Mouse (Mus musculus) heart, postnatal 0 days (tissue): Measurements from ENCODE around the gene Commd9. TPM values are rescaled to one million over a fixed set of nuclear protein-coding genes. Genes with fewer than 3 reads are reported as not detected.

Source experiments
- ATAC-seq: fragments of 200-750 bp; cut with Nextera tagmentation; 2 replicates; pipeline ENCODE4 v1.8.0; 2017; ENCODE audit warnings: low read depth, moderate number of reproducible peaks, moderate library complexity; ENCODE audit not compliant: insufficient read depth
- DNase-seq: peaks from one replicate; pipeline ENCODE4 v3.0.0-alpha.2; 2016; ENCODE audit warnings: low spot score
- H3K27ac ChIP-seq: fragments of 300-500 bp; sonication (generic); 2 replicates; pipeline ENCODE4 v1.5.1; 2014; ENCODE audit warnings: low read depth, mild to moderate bottlenecking
- H3K27me3 ChIP-seq: fragments of 300-500 bp; sonication (generic); 2 replicates; pipeline ENCODE4 v1.6.1; 2014; ENCODE audit warnings: low read length, mixed read lengths; ENCODE audit not compliant: control insufficient read depth, insufficient read depth
- H3K36me3 ChIP-seq: fragments of 300-500 bp; sonication (generic); replicated peaks from 2 replicates; pipeline ENCODE4 v1.6.1; 2014; ENCODE audit warnings: low read length, mixed read lengths; ENCODE audit not compliant: control insufficient read depth, insufficient read depth
- H3K4me1 ChIP-seq: fragments of 300-500 bp; sonication (generic); 2 replicates; pipeline ENCODE4 v1.6.1; 2014; ENCODE audit warnings: antibody characterized with exemption; ENCODE audit not compliant: control insufficient read depth, insufficient read depth
- H3K4me2 ChIP-seq: fragments of 300-500 bp; sonication (generic); 2 replicates; pipeline ENCODE4 v1.6.1; 2014; ENCODE audit warnings: low read depth, mild to moderate bottlenecking, low read length, moderate library complexity
- H3K4me3 ChIP-seq: fragments of 300-500 bp; sonication (generic); 2 replicates; pipeline ENCODE4 v1.5.1; 2014; ENCODE audit warnings: low read depth, low read length
- H3K9ac ChIP-seq: fragments of 300-500 bp; sonication (generic); replicated peaks from 2 replicates; pipeline ENCODE4 v1.6.1; 2014; ENCODE audit warnings: low read depth, low read length, mixed read lengths
- H3K9me3 ChIP-seq: fragments of 300-500 bp; sonication (generic); replicated peaks from 2 replicates; pipeline ENCODE4 v1.6.1; 2016; ENCODE audit warnings: low read length; ENCODE audit not compliant: control insufficient read depth
- CTCF ChIP-seq: IDR thresholded peaks from 2 replicates; pipeline ENCODE4 v1.5.1; 2016; ENCODE audit warnings: antibody characterized with exemption, control low read depth, low read depth
- EP300 ChIP-seq: IDR thresholded peaks from 2 replicates; pipeline ENCODE4 v1.6.1; 2016; ENCODE audit warnings: antibody characterized with exemption, low read depth
- WGBS: fragments of 180-500 bp; shearing (Covaris S2); extraction: QIAGEN DNeasy Blood & Tissue Kit; methylation state at CpG from one replicate; pipeline ENCODE4 v1.1.7; 2014; 5-methylcytosine and 5-hydroxymethylcytosine counted together
- polyA plus RNA-seq: library from polyadenylated mRNA; unstranded; fragments of >200 nt; fragmentation: Nextera tagmentation; extraction: Ambion mirVana; gene quantifications from 2 replicates; pipeline ENCODE4 v1.2.1, GENCODE M21; 2015
- total RNA-seq: library from RNA; depleted of rRNA; stranded (reverse); fragments of >200 nt; gene quantifications from 2 replicates; pipeline ENCODE4 v1.2.3, GENCODE M21; 2014; ENCODE audit warnings: low replicate concordance

Gene Commd9
- total and polyA plus RNA-seq, 2 experiments from 2014 or later = 44.6 to 46.3 TPM

GRCm38 (mm10) chr2:101905534-101906378 is 19.7 kb downstream of the Commd9 start:
- TF ChIP-seq EP300 = no peak
- TF ChIP-seq CTCF = peak; percentile 89
- 25% methylated on average over 21 of the region's 21 CpGs for WGBS
- Histone ChIP-seq H3K9ac (no peak overlapping the region), H3K4me3 (no peak overlapping the region), H3K4me1 (no peaks in the 10 kb centered on the region), H3K27me3 (peaks cover 3% of the 10 kb centered on the region; the same call in 1 of the 2 replicates), H3K9me3 (no peaks in the 10 kb centered on the region), H3K4me2 (peak overlapping the region; percentile 50), H3K36me3 (peaks cover 8% of the 10 kb centered on the region; the same call in 1 of the 2 replicates), H3K27ac (no peak overlapping the region)
- peak; percentile 71 for DNase-seq
- peak; percentile 56 for ATAC-seq

DNA sequence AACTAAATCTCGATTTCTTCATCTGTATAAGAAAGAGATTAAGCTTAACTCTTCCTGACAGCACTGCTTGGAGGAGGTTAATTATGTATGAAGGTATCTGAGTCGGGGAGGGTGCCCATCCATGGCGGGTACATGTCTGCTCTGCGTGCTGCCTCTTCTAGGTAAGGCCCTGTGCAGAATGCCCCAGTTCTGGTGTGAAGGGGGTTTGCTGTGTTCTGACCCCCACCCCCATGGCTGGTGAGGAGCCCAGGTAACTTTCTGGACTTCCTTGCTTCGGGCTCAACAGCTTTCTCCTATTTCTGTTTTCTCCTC is 20.3 kb downstream of the Commd9 start:
- Histone ChIP-seq H3K4me1 (no peaks in the 10 kb centered on the region), H3K9me3 (no peaks in the 10 kb centered on the region), H3K36me3 (peaks cover 4% of the 10 kb centered on the region; the same call in 1 of the 2 replicates), H3K4me2 (peak overlapping the region; percentile 50; the same call in 1 of the 2 replicates), H3K4me3 (no peak overlapping the region), H3K9ac (no peak overlapping the region), H3K27ac (no peak overlapping the region), H3K27me3 (peaks cover 3% of the 10 kb centered on the region; the same call in 1 of the 2 replicates)
- ATAC-seq (no peak), DNase-seq (no peak)
- no peak for TF ChIP-seq EP300
- TF ChIP-seq CTCF = no peak
- 69% methylated on average over 5 of the region's 5 CpGs for WGBS

- WGBS = 67% methylated on average over 10 of the region's 10 CpGs
Measured at GRCm38 (mm10) chr2:101907386-101908022, 21.5 kb downstream of the Commd9 start.

GRCm38 (mm10) chr2:101908773-101909172 is 22.7 kb downstream of the Commd9 start:
- Histone ChIP-seq H3K4me1 (no peaks in the 10 kb centered on the region), H3K27me3 (peaks cover 3% of the 10 kb centered on the region; the same call in 1 of the 2 replicates), H3K9me3 (no peaks in the 10 kb centered on the region), H3K36me3 (no peaks in the 10 kb centered on the region), H3K4me2 (no peak overlapping the region), H3K4me3 (no peak overlapping the region), H3K9ac (no peak overlapping the region), H3K27ac (no peak overlapping the region)
- TF ChIP-seq CTCF (no peak), EP300 (no peak)
- no peak for ATAC-seq
- WGBS = 71% methylated on average over 13 of the region's 13 CpGs
- DNase-seq = no peak

More at GRCm38 (mm10) chr2:101907386-101908022, 21.5 kb downstream of the Commd9 start:
- DNase-seq (no peak), ATAC-seq (no peak)
- no peak overlapping the region for H3K4me2 ChIP-seq
- no peak overlapping the region for H3K27ac ChIP-seq
- no peaks in the 10 kb centered on the region for H3K9me3 ChIP-seq
- TF ChIP-seq CTCF (no peak), EP300 (no peak)
- no peak overlapping the region for H3K4me3 ChIP-seq
- H3K4me1 ChIP-seq = no peaks in the 10 kb centered on the region
- peaks cover 3% of the 10 kb centered on the region; the same call in 1 of the 2 replicates for H3K27me3 ChIP-seq
- H3K9ac ChIP-seq = no peak overlapping the region
- no peaks in the 10 kb centered on the region for H3K36me3 ChIP-seq

DNA sequence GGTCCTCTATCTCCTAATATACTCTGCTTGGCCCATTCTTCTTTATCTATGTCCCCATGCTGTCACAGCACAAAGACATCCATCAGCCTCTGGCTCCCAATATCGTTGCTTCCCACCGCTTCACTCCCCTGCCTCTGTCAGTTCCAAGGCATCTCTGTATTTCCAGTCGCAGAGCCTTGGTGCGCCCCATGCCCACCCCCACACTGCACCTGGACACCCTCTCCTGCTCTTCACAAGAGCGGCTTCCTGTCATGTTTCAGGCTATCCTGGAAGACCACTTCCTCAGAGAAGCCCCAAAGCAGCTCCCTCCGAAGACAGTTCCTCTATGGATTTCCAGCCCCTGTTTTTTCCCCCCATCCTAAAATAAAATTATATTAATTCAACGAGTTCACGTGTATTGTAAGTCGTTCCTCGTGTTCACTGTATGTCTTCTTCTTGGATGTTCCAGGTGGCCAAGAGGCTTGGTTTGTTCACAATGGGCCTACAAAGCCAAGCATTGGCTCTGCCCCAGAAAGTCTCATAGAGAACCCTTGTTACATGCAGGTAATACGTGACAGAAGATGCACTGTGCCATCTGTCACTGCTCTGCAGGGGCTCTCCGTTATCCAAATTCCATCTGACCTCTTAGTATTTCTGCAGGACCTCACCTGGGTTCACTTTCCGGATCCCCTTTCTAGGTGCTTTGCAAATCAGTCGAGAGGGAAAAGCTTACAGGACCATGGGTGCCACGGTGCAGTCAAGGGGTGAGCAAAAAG is 23.5 kb downstream of the Commd9 start:
- ATAC-seq (no peak), DNase-seq (no peak)
- H3K27me3 ChIP-seq = peaks cover 3% of the 10 kb centered on the region; the same call in 1 of the 2 replicates
- H3K4me1 ChIP-seq = no peaks in the 10 kb centered on the region
- TF ChIP-seq CTCF (no peak), EP300 (no peak)
- no peak overlapping the region for H3K9ac ChIP-seq
- no peaks in the 10 kb centered on the region for H3K9me3 ChIP-seq
- 90% methylated on average over 15 of the region's 15 CpGs for WGBS
- H3K4me3 ChIP-seq = no peak overlapping the region
- no peak overlapping the region for H3K27ac ChIP-seq
- H3K4me2 ChIP-seq = no peak overlapping the region
- H3K36me3 ChIP-seq = no peaks in the 10 kb centered on the region
